Mouse (Mus musculus) MEL (cell line): ENCODE data around the gene Fbxo6.
A peak's percentile ranks its signal among the peaks of the same experiment; 100 is the strongest.

Experiments
- CTCF ChIP-seq, 3 experiments: IDR thresholded peaks in 2 of 3; conservative IDR thresholded peaks in 1 of 3; 2 replicates each; pipeline ENCODE4 v1.5.1; 2011 to 2012; ENCODE audit warnings: low read length in 3 of 3, low read depth in 2 of 3, mild to moderate bottlenecking in 2 of 3, improper control_type of control experiment in 1 of 3, inconsistent platforms in 1 of 3, mixed read lengths in 1 of 3, moderate library complexity in 1 of 3; ENCODE audit not compliant: control insufficient read depth in 1 of 3, insufficient read depth in 1 of 3, poor library complexity in 1 of 3, severe bottlenecking in 1 of 3
- ETS1 ChIP-seq: IDR thresholded peaks from 2 replicates; pipeline ENCODE4 v1.6.1; 2012; ENCODE audit warnings: low read depth, mild to moderate bottlenecking, inconsistent platforms, low read length, improper control_type of control experiment, moderate library complexity
- GATA1 ChIP-seq: IDR thresholded peaks from 2 replicates; pipeline ENCODE4 v1.6.1; 2011; ENCODE audit warnings: low read depth, low read length, improper control_type of control experiment
- NRF1 ChIP-seq: IDR thresholded peaks from 2 replicates; pipeline ENCODE4 v1.6.1; 2014; ENCODE audit warnings: low read depth, mild to moderate bottlenecking, inconsistent platforms, low read length, improper control_type of control experiment, moderate library complexity; ENCODE audit not compliant: poor library complexity, insufficient read depth, severe bottlenecking
- POLR2A ChIP-seq, 2 experiments: IDR thresholded peaks; 2 replicates each; pipeline ENCODE4 v1.6.1; 2011 to 2012; ENCODE audit warnings: low read length in 2 of 2, mild to moderate bottlenecking in 2 of 2, control low read depth in 1 of 2, improper control_type of control experiment in 1 of 2, low read depth in 1 of 2, moderate library complexity in 1 of 2; ENCODE audit not compliant: control insufficient read depth in 1 of 2, insufficient read depth in 1 of 2, poor library complexity in 1 of 2
- POLR2AphosphoS2 ChIP-seq: IDR thresholded peaks from 2 replicates; pipeline ENCODE4 v1.6.1; 2011; ENCODE audit warnings: low read length, improper control_type of control experiment
- RCOR1 ChIP-seq: IDR thresholded peaks from 2 replicates; pipeline ENCODE4 v1.6.1; 2012; ENCODE audit warnings: low read depth, mild to moderate bottlenecking, inconsistent platforms, low read length, improper control_type of control experiment
- SMC3 ChIP-seq: IDR thresholded peaks from 2 replicates; pipeline ENCODE4 v1.6.1; 2011; ENCODE audit warnings: low read depth, low read length, improper control_type of control experiment
- UBTF ChIP-seq: IDR thresholded peaks from 2 replicates; pipeline ENCODE4 v1.6.1; 2012; ENCODE audit warnings: low read depth, mild to moderate bottlenecking, inconsistent platforms, low read length, improper control_type of control experiment, moderate library complexity, borderline replicate concordance; ENCODE audit not compliant: insufficient read depth
- USF1 ChIP-seq: IDR thresholded peaks from 2 replicates; pipeline ENCODE4 v1.6.1; 2014; ENCODE audit warnings: low read depth, mild to moderate bottlenecking, inconsistent platforms, low read length, improper control_type of control experiment, moderate library complexity

DNA sequence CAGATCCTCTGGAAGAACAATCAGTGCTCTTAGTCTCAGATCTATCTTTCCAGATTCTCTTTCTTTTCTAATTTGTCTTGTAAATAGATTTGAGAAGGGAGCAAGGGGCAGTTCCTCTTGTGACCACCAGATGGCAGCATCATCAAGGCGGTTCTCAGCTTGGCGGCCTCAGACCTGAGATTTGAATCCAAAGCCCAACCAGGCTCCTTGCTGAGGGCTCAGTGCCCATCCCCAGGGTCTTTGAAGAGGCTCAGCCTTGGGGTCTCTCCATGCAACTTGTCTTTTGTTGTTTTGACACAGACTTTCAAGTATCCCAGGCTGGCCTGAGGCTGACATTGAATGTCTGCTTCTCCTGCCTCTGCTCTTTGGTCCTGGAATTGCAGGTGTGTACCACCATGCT is 18.9 kb upstream of the Fbxo6 start:
- TF ChIP-seq CTCF (IDR thresholded peaks at IDR 0.05 in 2 of 3, conservative IDR thresholded peaks at IDR 0.05 in 1 of 3; ENCODE audit: control insufficient read depth in 1 of 3, insufficient read depth in 1 of 3, low read depth in 2 of 3, low read length in 3 of 3, poor library complexity in 1 of 3, severe bottlenecking in 1 of 3) (peak; percentile 92 to 97 (median 94)), ETS1 (no peak), POLR2A (IDR thresholded peaks at IDR 0.05; ENCODE audit: control insufficient read depth in 1 of 2, insufficient read depth in 1 of 2, low read depth in 1 of 2, low read length in 2 of 2, poor library complexity in 1 of 2) (no peak), UBTF (no peak), RCOR1 (no peak), GATA1 (no peak), NRF1 (no peak), SMC3 (peak; percentile 94), USF1 (no peak), POLR2AphosphoS2 (no peak)
